Mouse (Mus musculus) left cerebral cortex, adult 2 months (tissue): ENCODE data around the gene Gm8251. TPM values are rescaled to one million over a fixed set of nuclear protein-coding genes. Genes with fewer than 3 reads are reported as not detected.
A peak's percentile ranks its signal among the peaks of the same experiment; 100 is the strongest.
"Not testable (repeated sequence)": the region's sequence is repeated elsewhere in the genome, so short reads cannot be mapped to it uniquely, and the experiment has no call there.

Experiments
- DNase-seq, 2 experiments: peaks; one replicate each; pipeline ENCODE4 v3.0.0; 2021 to 2022; ENCODE audit warnings: low spot score in 2 of 2, mixed read lengths in 1 of 2; ENCODE audit errors: extremely low spot score in 1 of 2
- H3K27ac ChIP-seq: fragments of 200-600 bp; 2 replicates; pipeline ENCODE4 v1.8.1; 2022
- H3K4me3 ChIP-seq: fragments of 200-600 bp; 2 replicates; pipeline ENCODE4 v1.8.1; 2022
- CTCF ChIP-seq: fragments of 200-600 bp; IDR thresholded peaks from 2 replicates; pipeline ENCODE4 v1.8.1; 2022; ENCODE audit warnings: antibody characterized with exemption, mild to moderate bottlenecking, moderate library complexity
- intact Hi-C: fragments of 180-260 bp; cut with DNase I; formaldehyde crosslinking; loops from one replicate; pipeline ENCODE4 v1.15.1; 2025
- long read RNA-seq, 2 experiments: library from polyadenylated mRNA; stranded (forward); transcript quantifications; one replicate each; pipeline ENCODE4 v2.0.0; 2021; ENCODE audit warnings: borderline mapping rate in 2 of 2
- total RNA-seq, 2 experiments: library from RNA; stranded (reverse); gene quantifications; 2 replicates each; pipeline ENCODE4 v1.2.3; 2021

The Gm8251 gene
- total RNA-seq, result not detected
- long read RNA-seq, experiment 1, result 0 reads
- long read RNA-seq, experiment 2, result 0 reads

DNA sequence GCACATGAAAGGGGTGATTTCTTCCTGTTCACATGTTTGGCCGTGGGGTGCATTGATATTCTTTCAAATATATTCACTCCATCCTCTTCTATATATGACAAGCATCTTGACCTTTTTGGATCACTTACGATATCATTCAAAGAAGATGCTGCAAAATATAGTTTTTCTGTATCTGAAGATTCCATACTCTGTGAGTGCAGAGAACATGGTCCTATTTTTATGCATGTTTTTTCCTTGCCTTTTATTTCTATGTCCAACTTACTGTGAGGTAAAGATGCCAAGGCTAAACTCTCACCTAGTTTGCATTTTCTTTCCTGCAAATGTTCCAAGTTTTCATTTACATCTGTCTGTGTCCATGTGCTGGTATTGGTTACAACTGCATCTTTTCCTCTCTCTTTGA lies at the start of gene Gm8251:
TSS of gene Gm8251 (minus strand) at position 101 of the 400 bp plus-strand sequence.
- no peak for DNase-seq
- intact Hi-C loops, result loop anchor here (5.0 kb wide), 1 partner anchor 300 kb away; no protein-coding TSS in a partner anchor
- H3K27ac ChIP-seq, result no peak within 1 kb of the TSS
- no peak for TF ChIP-seq CTCF
- H3K4me3 ChIP-seq, result no peak within 1 kb of the TSS

GRCm38 (mm10) chr1:44102939-44103338 lies 41.2 kb upstream of the Gm8251 start:
- intact Hi-C loops, result loop anchor here (1.0 kb wide), 1 partner anchor 15 kb away; the partner anchor contains the start of genes Bivm and Kdelc1
- no peak for DNase-seq
- 0 out of 2 replicates have a peak overlapping the region, but pooled peaks have one; percentile 16 for H3K4me3 ChIP-seq

DNA sequence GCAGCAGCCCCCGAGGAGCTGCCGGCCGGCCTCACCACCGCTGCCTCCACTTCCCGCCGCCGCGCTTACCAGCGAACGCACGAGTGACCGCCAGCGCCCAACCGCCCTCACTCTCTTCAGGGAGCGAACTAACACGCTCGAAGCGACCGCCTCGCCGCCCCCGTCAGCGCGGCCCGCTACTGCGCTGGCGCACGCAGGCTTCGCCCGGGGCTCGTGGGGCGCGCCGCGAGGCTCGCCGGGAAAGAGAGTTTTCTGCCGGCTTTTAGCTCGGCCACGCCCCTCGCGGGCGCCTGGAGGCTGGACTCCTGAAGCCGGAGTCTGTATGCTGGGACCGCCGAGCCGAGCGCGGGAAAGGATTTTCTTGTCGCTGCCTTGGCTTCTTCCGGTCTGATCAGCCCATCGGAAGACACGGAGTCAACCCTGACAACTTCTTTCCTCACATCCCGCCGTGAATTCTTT lies 40.6 kb upstream of the Gm8251 start, which contains the start of gene Tex30:
TSS of gene Tex30 (minus strand) at position 183 of the 459 bp plus-strand sequence.
- DNase-seq, result peak; percentile 93 to 94
- intact Hi-C loops, result loop anchor here (1.0 kb wide), 1 partner anchor 16 kb away; the partner anchor contains the start of genes Bivm and Kdelc1
- TF ChIP-seq CTCF, result peak; percentile 4; the same call in 1 of the 2 replicates
- Histone ChIP-seq H3K27ac (peak within 1 kb of the TSS; percentile 63), H3K4me3 (peak within 1 kb of the TSS; percentile 73)

More at GRCm38 (mm10) chr1:44102939-44103338, 41.2 kb upstream of the Gm8251 start:
- H3K27ac ChIP-seq, result no peak overlapping the region
- no peak for TF ChIP-seq CTCF

GRCm38 (mm10) chr1:44101448-44102225 lies 39.9 kb upstream of the Gm8251 start:
- Histone ChIP-seq H3K4me3 (peak overlapping the region; percentile 73), H3K27ac (peak overlapping the region; percentile 63)
- DNase-seq, result no peak
- TF ChIP-seq CTCF, result no peak
- intact Hi-C loops, result loop anchor here (1.0 kb wide), 1 partner anchor 17 kb away; the partner anchor contains the start of genes Bivm and Kdelc1

DNA sequence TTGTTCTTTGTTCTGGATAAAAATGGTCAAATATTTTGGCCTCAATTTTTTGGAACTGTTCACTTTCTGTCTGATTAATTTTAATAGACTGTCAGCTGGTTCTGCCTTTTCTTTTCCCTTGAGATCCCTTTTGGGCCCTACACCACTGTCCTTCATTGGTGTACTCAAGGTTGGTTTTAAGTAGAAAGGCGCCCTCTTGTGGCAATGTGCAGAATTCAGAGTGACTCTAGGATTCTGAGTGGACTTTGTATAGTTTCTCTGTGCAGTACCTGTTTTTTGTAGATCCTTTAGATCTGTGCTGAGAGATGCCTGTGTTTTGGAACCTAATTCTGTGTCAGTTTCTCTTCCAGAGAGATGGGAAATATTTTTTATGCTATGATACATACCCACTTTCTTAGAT lies 2.9 kb upstream of the Gm8251 start:
- no peak overlapping the region for H3K27ac ChIP-seq
- peak; percentile 80 for TF ChIP-seq CTCF
- peak; percentile 47 to 59 for DNase-seq
- intact Hi-C loops, result loop anchor here (2.0 to 5.0 kb wide), 2 partner anchors 162 to 302 kb away; no protein-coding TSS in a partner anchor
- no peak overlapping the region for H3K4me3 ChIP-seq

- no peak for TF ChIP-seq CTCF
- H3K4me3 ChIP-seq, result no peak overlapping the region
- no peak overlapping the region for H3K27ac ChIP-seq
- intact Hi-C loops, result loop anchor here (5.0 kb wide), 1 partner anchor 301 kb away; no protein-coding TSS in a partner anchor
- no peak for DNase-seq
These were observed 1.7 kb upstream of the Gm8251 start for GRCm38 (mm10) chr1:44063439-44063838.

DNA sequence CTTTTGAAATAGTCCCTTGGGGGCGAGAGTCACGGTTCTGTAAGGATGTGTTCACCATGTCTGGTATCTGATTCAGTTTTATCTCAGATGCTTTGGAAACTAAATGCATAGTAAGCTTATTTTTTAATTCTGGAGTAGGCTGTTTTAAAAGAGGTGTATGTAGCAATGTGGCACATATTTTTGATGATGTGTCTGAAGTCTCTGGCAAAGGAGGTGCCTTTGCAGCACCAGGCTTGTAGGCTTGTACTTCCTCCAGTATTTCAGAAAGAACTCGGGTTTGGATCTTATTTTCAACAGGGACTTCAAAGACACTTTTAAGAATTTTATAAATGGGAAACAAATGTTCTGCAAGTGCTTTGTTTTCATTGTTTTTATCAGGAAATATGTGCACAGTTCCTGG lies 3.9 kb downstream of the Gm8251 start:
- Histone ChIP-seq H3K4me3 (no peak overlapping the region), H3K27ac (no peak overlapping the region)
- intact Hi-C loops, result no loop called here
- DNase-seq, result no peak
- no peak for TF ChIP-seq CTCF

DNA sequence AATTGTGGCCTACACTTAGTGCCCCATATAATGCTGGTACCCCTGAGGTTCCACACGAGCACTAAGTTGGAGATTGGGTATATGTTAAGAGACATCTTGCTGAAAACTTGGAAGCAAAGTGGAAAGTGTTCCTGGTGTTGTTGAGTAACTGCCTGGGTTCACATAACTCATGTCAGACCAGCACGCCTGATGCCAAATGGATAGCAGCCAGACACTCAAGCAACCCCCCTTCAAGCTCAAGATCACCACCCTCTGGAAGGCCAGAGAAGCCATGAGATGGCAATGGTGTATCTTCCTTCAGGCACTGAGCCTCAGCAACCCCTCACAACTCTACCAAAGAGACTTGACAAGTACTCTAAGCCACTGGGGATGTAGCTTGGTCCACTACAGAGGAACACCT lies 15.2 kb downstream of the Gm8251 start:
- DNase-seq, result no peak
- intact Hi-C loops, result no loop called here
- Histone ChIP-seq H3K27ac (no peak overlapping the region), H3K4me3 (no peak overlapping the region)
- TF ChIP-seq CTCF, result no peak

DNA sequence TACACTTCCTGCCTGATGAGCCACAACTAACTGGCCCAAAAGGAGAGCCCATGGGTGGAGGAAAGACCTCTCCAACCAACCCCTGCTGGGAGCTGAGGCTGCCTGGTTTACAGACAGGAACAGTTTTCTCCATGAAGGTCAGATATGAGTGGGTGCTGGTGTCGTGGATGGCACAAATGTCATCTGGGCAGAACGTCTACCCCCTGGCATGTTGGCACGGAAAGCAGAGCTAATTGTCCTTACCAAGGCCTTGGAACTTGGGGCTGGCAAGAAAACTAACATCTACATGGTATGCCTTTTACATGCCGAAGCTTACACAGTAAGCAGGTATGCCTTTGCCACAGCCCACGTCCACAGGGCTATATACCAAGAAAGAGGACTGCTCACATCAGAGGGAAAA lies 16.0 kb downstream of the Gm8251 start:
- H3K4me3 ChIP-seq, intact Hi-C loops, H3K27ac ChIP-seq, DNase-seq: not testable (repeated sequence)

DNA sequence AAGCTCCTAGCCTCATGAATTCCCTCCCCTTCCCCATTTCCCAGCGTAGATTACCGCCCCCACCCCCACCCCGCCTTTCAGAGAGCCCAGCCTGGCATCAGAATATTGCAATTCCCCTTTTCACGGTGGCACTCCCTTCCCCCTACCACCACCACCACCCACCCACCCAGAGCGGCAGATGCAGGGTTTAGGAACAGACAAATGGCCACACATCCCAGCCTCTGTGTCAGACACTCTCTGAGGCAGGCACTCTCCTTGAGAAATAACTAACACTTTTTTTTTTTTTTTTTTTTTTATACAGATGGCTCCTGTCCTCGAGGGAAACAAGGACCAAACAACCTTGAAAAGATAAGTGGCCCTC lies 19.2 kb downstream of the Gm8251 start:
- TF ChIP-seq CTCF, result no peak
- DNase-seq, result no peak
- intact Hi-C loops, result loop anchor here (2.0 to 5.0 kb wide), 2 partner anchors 140 to 285 kb away; no protein-coding TSS in a partner anchor
- Histone ChIP-seq H3K27ac (no peak overlapping the region), H3K4me3 (peak overlapping the region; percentile 35; the same call in 1 of the 2 replicates)

DNA sequence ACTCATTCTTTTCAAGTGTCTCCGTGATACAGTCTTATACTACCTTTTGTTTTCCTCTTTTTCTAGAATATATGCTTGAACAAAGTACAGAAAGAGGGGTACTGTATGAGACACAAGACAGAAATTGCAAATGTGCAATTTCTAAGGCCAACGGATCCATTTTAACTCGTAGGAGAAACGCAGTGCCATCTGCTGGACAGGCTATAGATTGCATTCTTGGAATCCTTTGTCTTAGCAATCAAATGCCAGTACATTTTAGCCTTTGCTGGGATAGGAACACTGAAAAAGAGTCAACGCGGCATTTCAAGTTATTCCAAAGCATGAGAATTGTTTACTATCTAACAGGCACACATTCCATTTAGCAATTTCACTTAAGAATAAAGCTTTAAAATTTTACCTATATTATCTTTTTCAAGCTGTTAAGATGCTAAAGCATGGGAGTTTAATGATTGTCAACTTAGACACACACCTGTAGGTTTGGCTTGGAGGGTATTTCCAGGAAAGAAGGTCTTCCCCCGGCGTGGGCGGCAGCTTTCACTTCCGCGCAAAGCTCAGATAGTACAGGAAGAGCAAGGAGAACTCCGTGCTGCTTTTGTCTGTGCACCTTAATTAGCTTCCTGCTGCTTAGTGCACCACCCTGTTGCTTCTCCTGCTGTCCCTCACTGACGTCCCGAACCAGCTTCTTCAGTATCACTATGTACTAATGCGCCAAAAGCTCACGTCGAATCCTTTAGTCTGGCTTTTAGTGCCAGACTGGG lies 19.8 kb downstream of the Gm8251 start:
- Histone ChIP-seq H3K4me3 (peak overlapping the region; percentile 35), H3K27ac (no peak overlapping the region)
- peak; percentile 31 to 49 for DNase-seq
- TF ChIP-seq CTCF, result peak; percentile 92
- intact Hi-C loops, result loop anchor here (2.0 to 5.0 kb wide), 2 partner anchors 139 to 285 kb away; no protein-coding TSS in a partner anchor
